17 mouse cellular contexts compared by ENCODE assay signal in genomic region chr14:70837528-70837927, GRCm38 (mm10).
DNase-seq lines count a peak whose midpoint lies in the region; ATAC-seq and TF ChIP-seq lines count a peak whose summit lies in the region.
"Had no signal": no experiment of that assay in that cellular context is flagged by ENCODE, and none has a peak within 500 bp of the region (broad histone marks: within the 10 kb centered on the region; RNA-seq: fewer than 3 reads in every experiment).

No protein-coding gene starts in this region.

- no peak for TF ChIP-seq POLR2A in brain, embryonic 14.5 days (IDR thresholded peaks at IDR 0.05; ENCODE audit: borderline replicate concordance, extremely low read depth, insufficient read depth, insufficient read length, poor library complexity, severe bottlenecking)

- H3K4me2 ChIP-seq in midbrain, embryonic 13.5 days (replicated peaks) = 0 out of 2 replicates have a peak overlapping the region, but pooled peaks have one; percentile 21
- H3K4me2 ChIP-seq: limb, embryonic 12.5 days; stomach, embryonic 15.5 days had no signal

- TF ChIP-seq CTCF in brain, embryonic 14.5 days (IDR thresholded peaks at IDR 0.05; ENCODE audit: borderline replicate concordance, extremely low read depth, insufficient read depth, insufficient read length) = 0 out of 2 replicates have a peak, but pooled peaks have one; percentile 4
- TF ChIP-seq CTCF in left cerebral cortex, adult 2 months (IDR thresholded peaks at IDR 0.05) = no peak

- no peak overlapping the region for H3K27ac ChIP-seq in hindbrain, embryonic 10.5 days
- no peak overlapping the region for H3K27ac ChIP-seq in midbrain, embryonic 13.5 days
- no peak overlapping the region for H3K27ac ChIP-seq in left cerebral cortex, adult 2 months
- H3K27ac ChIP-seq: limb, embryonic 12.5 days; stomach, embryonic 15.5 days had no signal

- peak; percentile 21 for DNase-seq in left cerebral cortex, postnatal 4 days
- DNase-seq in left cerebral cortex, postnatal 25 days (ENCODE audit: low spot score in 2 of 2) = no peak
- peak; percentile 55 for DNase-seq in brain, embryonic 14.5 days (ENCODE audit: low read depth)
- peak; percentile 20 for DNase-seq in hindbrain, embryonic 10.5 days (ENCODE audit: low spot score)
- no peak for DNase-seq in adrenal gland, adult 8-10 months
- no peak for DNase-seq in left cerebral cortex, adult 2 months (ENCODE audit: extremely low spot score in 1 of 2, low spot score in 2 of 2)
- DNase-seq: cerebellum, adult 11-12 months; heart, postnatal 10 days; kidney, postnatal 4 days; layer of hippocampus, postnatal 36 days; liver, postnatal 0 days; thymus, postnatal 25 days had no signal

- peak overlapping the region; percentile 25; the same call in 1 of the 2 replicates for H3K4me3 ChIP-seq in hindbrain, embryonic 10.5 days
- no peak overlapping the region for H3K4me3 ChIP-seq in midbrain, embryonic 13.5 days (replicated peaks)
- H3K4me3 ChIP-seq in left cerebral cortex, adult 2 months = no peak overlapping the region
- H3K4me3 ChIP-seq: limb, embryonic 12.5 days; stomach, embryonic 15.5 days had no signal

- H3K4me1 ChIP-seq in hindbrain, embryonic 10.5 days (replicated peaks) = peaks cover 10% of the 10 kb centered on the region
- H3K4me1 ChIP-seq in midbrain, embryonic 13.5 days (replicated peaks) = peaks cover 6% of the 10 kb centered on the region
- H3K4me1 ChIP-seq: limb, embryonic 12.5 days; stomach, embryonic 15.5 days had no signal

- no peaks in the 10 kb centered on the region for H3K27me3 ChIP-seq in hindbrain, embryonic 10.5 days (ENCODE audit: insufficient read depth, poor library complexity, severe bottlenecking)
- no peaks in the 10 kb centered on the region for H3K27me3 ChIP-seq in midbrain, embryonic 13.5 days
- H3K27me3 ChIP-seq: stomach, embryonic 15.5 days had no signal

- H3K9ac ChIP-seq in midbrain, embryonic 13.5 days (replicated peaks) = no peak overlapping the region
- H3K9ac ChIP-seq: limb, embryonic 12.5 days; liver, postnatal 0 days; stomach, embryonic 15.5 days had no signal

- no peaks in the 10 kb centered on the region for H3K36me3 ChIP-seq in hindbrain, embryonic 10.5 days
- H3K36me3 ChIP-seq in midbrain, embryonic 13.5 days = no peaks in the 10 kb centered on the region
- H3K36me3 ChIP-seq: limb, embryonic 12.5 days; stomach, embryonic 15.5 days had no signal

- no peaks in the 10 kb centered on the region for H3K9me3 ChIP-seq in hindbrain, embryonic 10.5 days
- no peaks in the 10 kb centered on the region for H3K9me3 ChIP-seq in midbrain, embryonic 13.5 days
- H3K9me3 ChIP-seq: limb, embryonic 12.5 days; stomach, embryonic 15.5 days had no signal

- WGBS in hindbrain, embryonic 10.5 days = 6% methylated on average over 6 of the region's 6 CpGs
- 5% methylated on average over 6 of the region's 6 CpGs for WGBS in midbrain, embryonic 13.5 days

- intact Hi-C loops in left cerebral cortex, postnatal 4 days (cut with DNase I) = no loop called here
- intact Hi-C loops in left cerebral cortex, postnatal 25 days (cut with DNase I) = no loop called here
- intact Hi-C loops in left cerebral cortex, adult 2 months (cut with DNase I) = no loop called here

- 0 out of 2 replicates have a peak, but pooled peaks have one; percentile 24 for ATAC-seq in midbrain, embryonic 13.5 days
- ATAC-seq in granulocyte monocyte progenitor cell, adult 5-6 weeks (replicated peaks; ENCODE audit: poor library complexity, severe bottlenecking) = no peak
- ATAC-seq: intestine, embryonic 16.5 days; liver, postnatal 0 days had no signal

Comparison
In these comparisons a context has a peak if more than half of its experiments do, and no peak if none do; other contexts are left out.
1. DNase-seq: peak in left cerebral cortex, postnatal 4 days (single experiment), brain, embryonic 14.5 days (single experiment) and hindbrain, embryonic 10.5 days (single experiment); none in left cerebral cortex, postnatal 25 days (0 of 2), adrenal gland, adult 8-10 months (single experiment) and left cerebral cortex, adult 2 months (0 of 2).